In genomic region chr10:90380062-90380461, GRCm38 (mm10) we compare ENCODE assay signal across 1 mouse cellular context.
TF ChIP-seq lines count a peak whose summit lies in the region.

No protein-coding gene starts in this region.

TF ChIP-seq in CH12.LX, 34 proteins besides CTCF, POLR2A, EP300 and RAD21 (continued from another document):
- TF ChIP-seq MEF2A (IDR thresholded peaks at IDR 0.05; ENCODE audit: borderline replicate concordance, low read depth, low read length) (no peak), JUN (IDR thresholded peaks at IDR 0.05; ENCODE audit: insufficient read depth, low read depth, low read length) (no peak), KAT2A (IDR thresholded peaks at IDR 0.05; ENCODE audit: insufficient replicate concordance, low read length) (no peak), ZC3H11A (IDR thresholded peaks at IDR 0.05; ENCODE audit: low read depth, low read length) (no peak), JUND (conservative IDR thresholded peaks at IDR 0.05; ENCODE audit: low read depth, low read length) (no peak), UBTF (IDR thresholded peaks at IDR 0.05; ENCODE audit: low read depth, low read length) (no peak), CHD1 (IDR thresholded peaks at IDR 0.05; ENCODE audit: low read depth, low read length) (no peak), TBP (conservative IDR thresholded peaks at IDR 0.05; ENCODE audit: low read depth, low read length) (no peak), ZNF384 (IDR thresholded peaks at IDR 0.05; ENCODE audit: low read depth, low read length) (no peak)
